In the genomic region with DNA sequence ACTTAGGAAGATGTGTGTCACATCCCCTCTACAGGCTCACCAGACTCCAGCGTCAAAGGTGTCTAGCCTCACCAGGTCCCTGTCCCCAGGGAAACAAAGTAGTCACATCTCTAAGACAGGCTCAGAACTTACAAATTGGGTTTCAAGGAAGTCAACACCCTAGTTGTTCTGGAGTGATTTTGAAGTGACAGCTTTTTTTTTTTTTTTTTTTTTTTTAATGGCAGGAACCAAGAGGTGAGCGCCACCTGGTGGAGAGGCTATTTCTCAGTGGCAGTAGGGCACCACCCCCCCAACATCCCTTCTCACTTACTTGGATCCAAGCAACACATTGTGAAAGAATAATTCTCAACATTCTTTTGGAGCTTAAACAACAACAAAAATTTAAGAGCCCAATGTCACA, we compare ENCODE assay signal across 9 mouse cellular contexts. TPM values are rescaled to one million over a fixed set of nuclear protein-coding genes. Genes with fewer than 3 reads are reported as not detected.
DNase-seq lines count a peak whose midpoint lies in the region; ATAC-seq and TF ChIP-seq lines count a peak whose summit lies in the region.
"Had no signal": no experiment of that assay in that cellular context is flagged by ENCODE, and none has a peak within 500 bp of the region (broad histone marks: within the 10 kb centered on the region; RNA-seq: fewer than 3 reads in every experiment).

No protein-coding gene starts in this region.

- H3K79me2 ChIP-seq in liver, adult 2 months (ENCODE audit: control insufficient read depth, insufficient read depth, low read length): no peaks in the 10 kb centered on the region

- H3K9me3 ChIP-seq in intestine, postnatal 0 days (ENCODE audit: control insufficient read depth): no peaks in the 10 kb centered on the region
- no peaks in the 10 kb centered on the region for H3K9me3 ChIP-seq in intestine, embryonic 16.5 days (ENCODE audit: control insufficient read depth, low read length)
- H3K9me3 ChIP-seq: midbrain, embryonic 12.5 days had no signal

- DNase-seq in MN1 (ENCODE audit: low spot score): peak; percentile 35
- peak; percentile 57 for DNase-seq in c-Kit-positive CD71-positive TER-119-positive erythroid progenitor cells, embryonic 14.5 days (ENCODE audit: low spot score)
- DNase-seq in heart, postnatal 10 days: peak; percentile 74 to 82
- DNase-seq in liver, adult 2 months (ENCODE audit: extremely low read depth, low read depth, low spot score): peak; percentile 63
- peak; percentile 22 for DNase-seq in right cerebral cortex, postnatal 25 days

- H3K36me3 ChIP-seq in intestine, postnatal 0 days (ENCODE audit: control insufficient read depth, insufficient read depth): no peaks in the 10 kb centered on the region
- H3K36me3 ChIP-seq in intestine, embryonic 16.5 days (ENCODE audit: control insufficient read depth, insufficient read depth, low read length): no peaks in the 10 kb centered on the region
- H3K36me3 ChIP-seq in liver, adult 2 months (ENCODE audit: control insufficient read depth, insufficient read depth, low read length): no peaks in the 10 kb centered on the region
- H3K36me3 ChIP-seq: midbrain, embryonic 12.5 days had no signal

- 33% methylated on average over 2 of the region's 2 CpGs for WGBS in intestine, postnatal 0 days
- 45% methylated on average over 2 of the region's 2 CpGs for WGBS in intestine, embryonic 16.5 days
- WGBS in liver, adult 2 months: 27% methylated on average over 2 of the region's 2 CpGs

- no peak overlapping the region for H3K27ac ChIP-seq in intestine, postnatal 0 days (ENCODE audit: low read depth, low read length)
- no peak overlapping the region for H3K27ac ChIP-seq in intestine, embryonic 16.5 days (ENCODE audit: low read length)
- H3K27ac ChIP-seq in liver, adult 2 months (replicated peaks; ENCODE audit: insufficient read depth, low read depth, low read length): no peak overlapping the region
- H3K27ac ChIP-seq: midbrain, embryonic 12.5 days had no signal

- H3K27me3 ChIP-seq in intestine, postnatal 0 days (replicated peaks; ENCODE audit: control insufficient read depth, insufficient read depth, low read length): no peaks in the 10 kb centered on the region
- H3K27me3 ChIP-seq in intestine, embryonic 16.5 days (replicated peaks; ENCODE audit: control insufficient read depth, insufficient read depth, low read length): no peaks in the 10 kb centered on the region
- H3K27me3 ChIP-seq in liver, adult 2 months (ENCODE audit: control insufficient read depth, insufficient read depth, low read length): no peaks in the 10 kb centered on the region
- H3K27me3 ChIP-seq: midbrain, embryonic 12.5 days had no signal

- no peak for ATAC-seq in intestine, postnatal 0 days
- no peak for ATAC-seq in intestine, embryonic 16.5 days
- ATAC-seq in erythroid progenitor cell, adult 5-6 weeks (replicated peaks; ENCODE audit: low FRiP score, poor library complexity, severe bottlenecking): no peak

- no peak for TF ChIP-seq POLR2A in liver, adult 2 months (IDR thresholded peaks at IDR 0.05; ENCODE audit: extremely low read depth, insufficient read depth, low read length)

- H3K4me1 ChIP-seq in intestine, postnatal 0 days (replicated peaks; ENCODE audit: control insufficient read depth, insufficient read depth, low read length): no peaks in the 10 kb centered on the region
- no peaks in the 10 kb centered on the region for H3K4me1 ChIP-seq in intestine, embryonic 16.5 days (ENCODE audit: control insufficient read depth, insufficient read depth, low read length)
- peaks cover 12% of the 10 kb centered on the region for H3K4me1 ChIP-seq in liver, adult 2 months (ENCODE audit: control insufficient read depth, insufficient read depth, low read length)
- H3K4me1 ChIP-seq: midbrain, embryonic 12.5 days had no signal

- peak; percentile 73 for TF ChIP-seq CTCF in intestine, postnatal 0 days (IDR thresholded peaks at IDR 0.05; ENCODE audit: low read depth)
- peak; percentile 78 for TF ChIP-seq CTCF in liver, adult 2 months (IDR thresholded peaks at IDR 0.05; ENCODE audit: low read depth, low read length)

- no peak overlapping the region for H3K9ac ChIP-seq in intestine, postnatal 0 days (ENCODE audit: low read depth, low read length)
- H3K9ac ChIP-seq in intestine, embryonic 16.5 days (ENCODE audit: low read depth, low read length): no peak overlapping the region
- H3K9ac ChIP-seq in liver, adult 2 months (ENCODE audit: low read depth, low read length): no peak overlapping the region
- H3K9ac ChIP-seq: midbrain, embryonic 12.5 days had no signal

- no peak overlapping the region for H3K4me3 ChIP-seq in intestine, postnatal 0 days (ENCODE audit: low read depth, low read length)
- H3K4me3 ChIP-seq in intestine, embryonic 16.5 days (ENCODE audit: low read length): no peak overlapping the region
- no peak overlapping the region for H3K4me3 ChIP-seq in liver, adult 2 months (ENCODE audit: insufficient read depth, low read depth, low read length)
- H3K4me3 ChIP-seq: midbrain, embryonic 12.5 days had no signal

- intact Hi-C loops in heart, postnatal 10 days (cut with DNase I): loop anchor here (1.0 to 5.0 kb wide), 6 partner anchors 52 to 607 kb away; a partner anchor contains a TSS

- no peak overlapping the region for H3K4me2 ChIP-seq in intestine, postnatal 0 days (replicated peaks; ENCODE audit: low read depth)
- no peak overlapping the region for H3K4me2 ChIP-seq in intestine, embryonic 16.5 days (ENCODE audit: low read depth, low read length)
- H3K4me2 ChIP-seq: midbrain, embryonic 12.5 days had no signal

RNA-seq across cellular contexts. Expression of a gene that starts 59.2 kb away (rescaled TPM):
- 0.16 and 0.20 TPM in 2 replicates for polyA plus RNA-seq in intestine, postnatal 0 days (2015; fragmentation: Nextera tagmentation; extraction: Ambion mirVana)
- not detected in 2 replicates for polyA plus RNA-seq in intestine, embryonic 16.5 days (2015; fragmentation: Nextera tagmentation; extraction: Ambion mirVana)
- total RNA-seq in heart, postnatal 10 days (2021): not detected
- 0.47 TPM in 1 of 2 replicates, not detected in the other for total RNA-seq in liver, adult 2 months (2014; rRNA removed)
- polyA plus RNA-seq in liver, adult 2 months (2012; rRNA removed): 0.45 and 0.59 TPM in 2 replicates
- not detected in 2 replicates for total RNA-seq in erythroid progenitor cell, adult 5-6 weeks (2015; ENCODE audit: low replicate concordance)
- not detected in 2 replicates for total RNA-seq in erythroid progenitor cell, adult 5-6 weeks (2017; ENCODE audit: low replicate concordance)
- polyA plus RNA-seq: midbrain, embryonic 12.5 days had no signal

Comparison
In these comparisons a context has a peak if more than half of its experiments do, and no peak if none do; other contexts are left out.
1. DNase-seq: peak in every context shown above with its lines; median percentile 78 in heart, postnatal 10 days; 63 in liver, adult 2 months; 57 in c-Kit-positive CD71-positive TER-119-positive erythroid progenitor cells, embryonic 14.5 days; 35 in MN1; 22 in right cerebral cortex, postnatal 25 days.